Mouse (Mus musculus): ENCODE measurements around the gene Pgrmc2. TPM values are rescaled to one million over a fixed set of nuclear protein-coding genes. Genes with fewer than 3 reads are reported as not detected.

Pgrmc2 gene
- 42.3 and 45.1 TPM in 2 replicates for total RNA-seq (2021)
- long read RNA-seq, experiment 1, transcript Pgrmc2-201 (3 exons, 3,007 nt), result major isoform, 77 of 88 reads
- long read RNA-seq, experiment 1, partial matches to known transcripts, result 0 of 88 reads
- long read RNA-seq, experiment 1, other reads (novel, unspliced or antisense), result 10 of 88 reads
- long read RNA-seq, experiment 2, transcript Pgrmc2-201 (3 exons, 3,007 nt), result major isoform, 38 of 48 reads
- long read RNA-seq, experiment 2, partial matches to known transcripts, result 9 of 48 reads
- long read RNA-seq, experiment 2, other reads (novel, unspliced or antisense), result 0 of 48 reads

DNA sequence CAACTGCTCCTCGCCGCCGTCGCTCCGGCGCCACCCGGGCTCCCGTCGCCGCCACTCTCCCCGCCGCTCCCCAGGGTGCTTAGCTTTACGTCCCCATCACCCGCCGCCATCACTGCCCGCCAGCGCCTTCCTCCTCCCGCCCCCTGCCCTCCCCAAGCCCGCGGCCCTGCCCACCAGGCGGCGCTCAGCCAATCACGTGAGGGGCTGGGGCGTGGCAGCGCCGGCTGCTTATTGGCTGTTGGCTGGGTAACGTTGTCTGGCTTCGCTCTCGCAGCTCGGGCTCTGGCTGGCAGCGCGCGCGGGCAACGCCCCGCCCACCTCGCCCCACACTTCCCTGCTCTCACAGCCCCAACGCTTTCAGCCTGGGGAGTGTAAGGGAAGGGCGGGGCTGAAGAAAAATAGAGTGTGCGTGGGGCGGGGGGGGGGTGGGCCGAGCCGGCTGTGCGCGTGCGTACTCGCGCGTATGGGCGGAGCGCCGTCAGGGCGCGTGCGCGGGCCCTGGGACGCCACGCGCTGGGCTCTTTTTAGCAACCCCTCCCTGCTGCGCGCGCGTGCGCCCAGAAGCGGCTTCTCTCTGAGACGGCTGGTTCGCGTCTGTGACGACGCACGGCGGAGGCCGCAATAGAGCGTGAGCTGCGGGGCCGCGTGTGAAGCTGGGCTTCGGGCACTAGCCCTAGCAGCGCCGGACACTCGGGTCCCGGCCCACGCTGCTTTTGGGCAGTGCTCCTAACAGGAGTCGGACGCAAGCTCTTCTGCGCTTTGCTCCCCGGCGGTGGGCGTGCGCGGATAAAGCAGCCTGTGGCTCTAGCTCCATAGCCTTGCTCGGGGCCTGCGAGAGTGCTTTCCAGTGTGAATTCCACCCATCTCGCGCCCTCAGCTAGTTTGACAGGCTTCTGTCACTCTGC, at the start of gene Pgrmc2:
Pgrmc2 (minus strand) TSS at position 162 of the 905 bp plus-strand sequence.
- DNase-seq, result peak; percentile 99

- no peak for DNase-seq
Measured at GRCm38 (mm10) chr3:41124000-41124294, 41.1 kb upstream of the Pgrmc2 start.

DNA sequence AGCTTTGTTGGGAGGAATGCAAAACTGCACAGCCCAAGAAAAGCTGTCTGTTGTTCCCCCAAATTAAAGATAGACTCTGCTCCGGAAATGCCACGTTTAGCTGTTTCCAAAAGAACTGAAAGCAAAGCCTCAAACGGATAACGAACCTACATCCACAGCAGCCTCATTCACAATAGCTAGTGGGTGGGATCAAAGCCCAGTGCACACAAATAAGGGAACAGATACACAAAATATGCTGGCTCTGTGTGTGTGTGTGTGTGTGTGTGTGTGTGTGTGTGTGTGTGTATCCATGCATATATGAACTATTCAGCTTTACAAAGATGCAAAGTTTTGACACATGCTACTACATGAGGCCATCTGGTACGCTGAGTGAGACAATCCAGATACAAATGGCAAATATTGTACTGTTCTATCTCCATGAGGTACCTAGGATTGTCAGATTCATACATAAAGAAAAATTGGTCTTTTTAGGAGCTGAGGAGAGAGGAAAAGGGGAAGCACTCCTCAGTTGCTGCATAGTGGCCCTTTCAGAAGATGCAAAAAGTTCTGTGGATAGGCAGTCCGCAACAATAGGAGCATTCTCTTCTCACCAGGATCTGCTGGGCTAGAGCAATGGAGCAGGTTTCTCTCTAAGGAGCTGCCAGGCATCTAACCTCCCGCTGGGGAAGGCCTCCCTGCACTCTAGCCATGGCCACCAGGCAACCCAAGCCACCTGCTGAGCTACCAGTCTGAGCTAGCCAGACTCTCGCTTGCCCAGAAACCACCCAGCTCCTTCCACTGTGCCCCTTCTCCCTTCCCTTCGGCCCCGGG, 40.5 kb upstream of the Pgrmc2 start:
- no peak for DNase-seq

GRCm38 (mm10) chr3:41118173-41118572, 35.3 kb upstream of the Pgrmc2 start:
- no peak for DNase-seq

DNA sequence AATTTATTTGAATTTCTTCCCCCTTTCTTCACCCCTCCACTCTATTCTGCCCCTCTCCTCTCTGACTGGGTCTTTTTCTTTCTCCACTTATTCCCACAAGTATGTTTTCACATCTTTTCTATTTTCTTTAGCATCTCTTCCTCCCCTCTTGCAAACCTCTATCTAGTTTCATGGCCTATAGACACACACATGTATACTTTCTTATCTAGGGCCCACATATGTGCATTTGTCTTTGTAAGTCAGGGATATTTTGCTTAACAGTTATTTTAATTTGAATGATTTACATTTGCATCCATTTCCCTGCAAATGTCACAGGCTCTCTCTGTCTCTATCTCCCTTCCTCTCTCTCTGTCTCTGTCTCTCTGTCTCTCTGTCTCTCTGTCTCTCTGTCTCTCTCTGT, 34.6 kb upstream of the Pgrmc2 start:
- no peak for DNase-seq

GRCm38 (mm10) chr3:41113186-41113585, 30.3 kb upstream of the Pgrmc2 start:
- no peak for DNase-seq

- DNase-seq, result peak; percentile 32
Measured at GRCm38 (mm10) chr3:41108306-41108785, 25.5 kb upstream of the Pgrmc2 start.

DNA sequence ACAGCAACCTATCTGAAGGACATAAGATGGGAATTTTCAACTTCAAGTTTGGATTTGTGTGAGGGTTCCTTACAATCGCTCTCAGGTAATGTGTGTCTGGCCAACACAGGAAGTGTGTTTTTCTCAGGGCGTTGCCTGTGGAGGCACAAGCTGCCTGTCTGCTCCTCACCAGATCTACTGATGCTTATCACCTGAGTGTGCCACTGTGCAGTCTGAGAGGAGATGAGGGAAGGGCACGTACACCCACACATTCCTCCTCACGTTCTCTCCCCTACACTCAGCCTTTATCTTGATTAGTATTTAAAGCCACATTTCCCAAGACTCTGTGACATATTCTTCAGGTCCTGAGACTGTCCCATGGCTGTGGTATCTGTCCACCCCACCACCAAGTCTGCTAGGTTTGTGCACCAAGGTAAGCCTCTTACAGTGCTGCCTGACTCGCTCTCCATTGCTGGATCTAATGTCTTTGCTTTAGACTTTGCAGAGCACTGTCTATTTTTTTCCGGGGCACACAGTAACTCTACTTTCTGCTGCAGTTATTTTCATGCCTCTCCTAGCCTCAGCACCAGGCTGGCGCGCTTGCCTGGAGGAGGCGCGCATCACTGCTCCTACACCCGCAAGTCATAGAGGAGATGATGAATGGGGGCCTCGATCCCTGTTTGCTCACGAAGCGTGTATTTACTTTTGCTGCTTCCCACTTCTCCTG, 24.9 kb upstream of the Pgrmc2 start:
- DNase-seq, result no peak

DNA sequence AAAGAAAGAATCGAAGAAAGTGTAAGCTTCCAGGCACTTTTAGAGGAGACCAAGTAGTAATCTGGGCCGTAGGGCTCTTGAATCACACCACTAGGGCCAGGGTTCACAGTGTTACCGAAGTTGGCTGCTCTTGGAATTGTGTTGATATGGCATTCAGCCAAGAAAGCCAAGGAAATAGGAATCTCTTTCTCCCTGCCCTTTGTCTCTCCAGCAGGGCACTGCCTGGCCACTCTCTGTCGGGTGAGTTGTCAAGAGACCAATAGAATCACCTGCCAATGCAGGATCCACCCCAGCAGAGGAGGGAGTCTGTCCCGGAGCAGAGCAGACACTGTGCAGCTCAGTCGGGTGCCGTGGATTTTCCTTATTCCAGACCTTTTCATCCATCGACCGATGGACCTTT, 19.1 kb upstream of the Pgrmc2 start:
- DNase-seq, result peak; percentile 5

DNA sequence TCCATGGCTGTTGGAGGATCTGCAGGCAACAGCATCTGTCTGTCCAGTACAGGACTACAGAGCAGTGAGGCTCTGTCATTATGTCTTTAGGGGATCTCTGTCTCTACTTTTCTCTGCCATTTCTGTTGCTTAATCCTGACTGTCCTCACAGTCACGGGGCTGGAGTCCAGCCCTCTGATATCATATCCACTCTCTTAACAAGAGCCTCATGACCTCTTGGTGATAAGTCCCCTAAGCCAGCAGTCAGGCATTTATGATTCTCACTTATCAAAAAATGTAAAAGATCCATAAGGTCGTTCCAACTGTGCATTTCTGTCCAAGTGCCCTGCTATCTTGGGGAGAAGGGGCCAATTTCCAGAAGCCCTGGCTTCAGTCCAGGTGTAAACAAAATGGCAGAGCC, 17.3 kb upstream of the Pgrmc2 start:
- no peak for DNase-seq

GRCm38 (mm10) chr3:41099672-41100071, 16.8 kb upstream of the Pgrmc2 start:
- DNase-seq, result no peak

- DNase-seq, result no peak
Measured at GRCm38 (mm10) chr3:41093210-41093609, 10.4 kb upstream of the Pgrmc2 start.

DNA sequence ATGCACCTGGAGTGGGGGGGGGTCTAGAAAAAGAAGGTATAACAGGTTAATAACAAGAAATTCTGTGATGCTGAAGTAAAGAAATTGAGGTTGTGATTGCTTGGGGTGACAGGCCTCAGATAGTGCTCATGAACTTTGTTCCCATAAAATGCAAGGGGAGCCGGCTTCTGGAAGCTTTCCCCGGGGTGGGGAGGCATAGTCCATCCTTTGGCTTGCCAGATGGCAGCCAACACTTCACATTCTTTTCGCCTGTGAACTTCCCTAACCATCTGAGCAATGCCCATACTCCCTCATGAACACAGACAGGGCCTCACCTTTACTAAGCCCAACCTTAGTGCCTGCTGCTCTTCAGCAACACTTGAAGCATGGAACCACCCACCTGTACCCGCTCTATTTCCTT, 9.5 kb upstream of the Pgrmc2 start:
- DNase-seq, result no peak

DNA sequence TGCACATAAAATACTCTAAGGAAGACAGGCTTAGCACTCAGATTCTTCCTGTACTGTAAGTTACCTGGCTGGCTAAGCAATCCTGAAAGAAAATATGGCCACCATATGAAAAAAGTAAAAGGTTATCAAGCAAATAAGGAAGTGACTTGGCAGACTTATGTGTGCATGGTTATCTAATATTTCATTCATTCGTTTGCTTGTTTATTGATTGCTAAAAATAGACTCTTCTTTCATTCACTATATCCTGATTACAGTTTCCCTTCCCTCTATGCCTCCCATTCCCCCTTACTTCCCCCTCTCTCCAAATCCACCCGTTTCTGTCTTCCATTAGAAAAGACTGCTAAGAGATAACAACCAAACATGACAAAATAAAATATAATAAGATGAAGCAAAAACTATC, 8.0 kb upstream of the Pgrmc2 start:
- no peak for DNase-seq

- no peak for DNase-seq
Measured at GRCm38 (mm10) chr3:41087071-41087470, 4.2 kb upstream of the Pgrmc2 start.

DNA sequence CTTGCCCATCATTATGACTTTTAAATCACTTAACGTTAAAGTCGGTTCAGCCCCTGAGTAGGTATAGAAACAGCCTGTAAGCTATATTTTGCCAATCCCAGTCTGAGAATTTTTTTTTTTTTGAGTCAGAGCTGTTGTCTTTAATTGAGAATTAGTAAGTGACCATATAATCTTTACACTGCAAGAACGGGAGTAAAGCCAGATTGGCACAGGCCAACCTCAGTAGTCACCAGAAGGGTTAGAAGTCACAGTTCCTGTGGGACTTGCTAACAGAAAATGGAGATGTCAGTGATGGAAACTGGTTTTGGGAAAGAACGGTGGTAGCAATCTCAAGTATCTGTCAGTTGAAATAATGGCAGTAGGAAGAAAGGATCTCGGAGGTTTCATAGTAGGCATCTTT, 1.6 kb upstream of the Pgrmc2 start:
- DNase-seq, result no peak

DNA sequence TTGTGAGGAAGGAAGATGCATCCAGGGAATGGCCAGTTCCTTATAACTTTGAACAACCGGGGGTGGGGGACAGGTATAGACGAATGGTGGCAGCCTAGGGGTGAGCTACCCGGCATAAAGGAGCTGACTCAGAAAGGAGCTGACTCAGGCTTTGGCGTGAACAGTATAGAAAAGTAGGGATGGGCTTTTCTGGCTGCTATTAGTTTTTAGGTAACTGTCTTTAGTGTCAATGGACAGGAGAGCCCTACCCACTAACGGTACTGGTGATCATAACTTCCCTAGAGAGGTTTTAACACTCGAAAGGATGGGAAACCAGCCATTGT, 905 bp upstream of the Pgrmc2 start:
- no peak for DNase-seq

- no peak for DNase-seq
Measured at GRCm38 (mm10) chr3:41082520-41082884, 344 bp downstream of the Pgrmc2 start.

DNA sequence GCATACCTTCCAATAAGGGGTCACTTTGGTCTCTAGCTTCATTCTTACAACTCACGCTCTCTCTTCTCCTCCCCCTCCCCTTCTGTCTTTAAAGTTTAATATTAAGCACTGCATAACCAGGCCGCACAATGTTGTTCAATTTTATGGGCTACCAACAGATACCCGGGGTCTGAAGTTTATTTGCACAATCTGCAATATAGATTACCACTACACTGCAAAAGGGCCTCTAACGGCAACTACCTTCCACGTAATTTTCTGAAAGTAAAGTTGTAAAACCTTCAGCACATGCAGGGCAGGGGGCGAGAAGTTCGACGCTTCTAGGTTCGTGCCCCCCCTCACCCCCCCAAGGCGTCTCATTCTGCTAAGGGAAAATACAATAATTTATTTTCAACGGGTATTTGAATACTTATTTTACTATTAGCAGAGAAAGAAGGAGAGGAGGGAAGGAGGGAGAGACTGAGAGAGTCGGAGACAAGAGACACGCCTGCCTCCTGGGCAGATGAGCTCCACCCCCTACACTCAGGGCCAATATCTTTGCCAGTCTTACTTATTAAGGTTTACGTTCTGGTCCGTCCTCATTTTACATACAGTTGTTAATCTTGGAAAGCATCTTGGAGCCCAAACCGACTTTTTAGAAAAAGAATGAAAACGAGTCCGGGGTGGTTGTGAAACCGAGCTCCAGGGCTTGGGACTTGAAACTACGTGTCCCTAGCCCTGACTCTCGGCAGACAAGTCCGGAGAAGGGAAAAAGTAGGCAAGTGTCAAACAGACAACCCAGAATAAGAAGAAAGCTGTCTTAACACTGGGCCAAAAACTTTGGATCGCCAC, 1.2 kb downstream of the Pgrmc2 start:
- DNase-seq, result peak; percentile 37

DNA sequence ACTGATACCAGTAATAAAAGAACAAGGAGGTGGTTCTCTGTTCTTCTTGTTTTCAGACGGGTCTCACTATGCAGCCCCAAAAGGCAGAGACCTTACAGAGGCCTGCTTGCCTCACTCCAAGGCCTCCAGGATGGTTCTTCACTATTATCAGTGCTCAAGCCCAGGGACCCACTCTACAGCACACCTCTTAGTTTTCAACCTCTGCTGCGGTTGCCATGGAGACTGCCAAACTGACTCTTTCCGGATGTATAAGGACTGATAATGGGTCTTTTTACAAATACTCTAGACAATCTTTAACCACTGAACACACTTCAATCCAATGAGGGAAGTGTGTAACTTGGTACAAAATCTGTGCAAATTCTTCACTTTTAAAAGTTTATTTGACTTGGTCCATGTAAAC, 2.1 kb downstream of the Pgrmc2 start:
- no peak for DNase-seq

DNA sequence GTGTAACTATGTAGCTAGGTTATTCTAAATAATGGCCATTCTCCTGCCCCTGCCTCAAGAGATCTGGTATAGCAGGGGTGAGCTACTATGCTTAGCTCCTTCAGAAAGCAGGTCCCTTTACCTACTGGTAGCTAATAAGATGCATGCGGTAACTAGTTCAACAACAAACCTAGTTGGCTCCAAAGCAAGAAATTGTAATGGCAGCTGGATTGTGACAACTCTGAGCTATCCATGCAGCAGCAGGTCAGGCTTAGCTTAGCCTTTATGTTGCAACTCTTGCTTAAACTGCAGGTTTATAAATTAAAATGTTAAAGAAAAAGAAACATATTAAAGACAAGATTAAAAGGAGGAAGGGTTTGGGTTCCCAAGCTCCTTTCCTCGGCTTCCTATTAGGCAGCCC, 4.2 kb downstream of the Pgrmc2 start:
- no peak for DNase-seq

All from adrenal gland, postnatal 14 days (tissue).